Mouse (Mus musculus) inflammation-experienced regulatory T-cells, adult 16 weeks (primary cell): Measurements from ENCODE around the gene Ankrd49. TPM values are rescaled to one million over a fixed set of nuclear protein-coding genes. Genes with fewer than 3 reads are reported as not detected.

Experiments
- polyA plus RNA-seq: library from polyadenylated mRNA; unstranded; fragments of 100-300 nt; shearing (Covaris generic); gene quantifications from one replicate; pipeline ENCODE4 v1.2.1, GENCODE M21; 2017

Ankrd49 gene
- polyA plus RNA-seq, result 27.5 TPM

DNA sequence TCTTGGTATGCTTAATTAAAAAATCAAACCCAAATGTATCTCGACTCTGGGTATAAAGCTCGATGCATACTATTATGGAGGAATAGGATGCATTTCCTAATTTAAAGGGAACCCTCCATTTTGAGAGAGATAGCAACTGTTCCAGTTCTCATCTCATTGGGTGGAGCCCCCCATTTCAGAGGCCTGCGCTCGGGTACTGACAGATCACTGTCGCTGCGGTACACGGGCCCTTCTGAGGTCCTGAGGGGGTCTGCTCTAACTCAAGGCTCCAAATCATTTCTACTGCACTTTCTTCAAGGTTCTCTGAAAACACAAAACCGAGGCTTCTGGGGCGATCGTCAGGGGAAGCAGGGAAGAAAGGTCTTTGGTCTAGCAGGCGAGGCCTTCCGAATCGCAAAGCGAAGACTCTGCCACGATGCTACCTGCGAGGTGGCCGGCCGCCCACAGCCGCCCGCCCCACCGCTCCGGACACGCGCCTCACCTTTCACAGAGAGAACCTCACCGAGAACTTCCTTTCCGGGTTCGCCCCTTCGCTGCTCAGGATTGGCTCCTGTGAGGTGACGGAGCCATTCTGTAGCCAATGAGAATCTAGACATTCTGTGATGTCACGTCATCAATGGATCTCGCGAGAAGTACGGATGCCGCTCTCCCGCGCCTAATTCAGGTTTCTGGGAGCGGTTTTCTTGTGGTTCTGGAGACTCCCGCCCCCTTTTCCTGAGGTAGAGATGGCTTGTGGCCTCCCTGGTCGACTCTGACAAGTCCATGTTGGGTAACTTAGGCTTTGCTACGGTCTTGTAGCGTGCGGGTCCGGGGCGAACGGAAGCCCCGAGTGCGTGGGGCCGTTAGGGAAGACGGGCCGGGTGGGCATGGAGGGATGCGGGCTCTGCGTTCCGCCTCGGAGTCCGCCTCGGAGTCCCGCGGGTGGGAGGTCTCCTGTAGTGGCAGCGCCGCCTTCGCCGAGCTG, at the start of gene Ankrd49, which contains the start of gene Mre11a:
Gene Ankrd49, minus strand, starts transcription at position 818 of the 964 bp plus-strand sequence.
Gene Mre11a, plus strand, starts transcription at position 616 of the 964 bp plus-strand sequence.

DNA sequence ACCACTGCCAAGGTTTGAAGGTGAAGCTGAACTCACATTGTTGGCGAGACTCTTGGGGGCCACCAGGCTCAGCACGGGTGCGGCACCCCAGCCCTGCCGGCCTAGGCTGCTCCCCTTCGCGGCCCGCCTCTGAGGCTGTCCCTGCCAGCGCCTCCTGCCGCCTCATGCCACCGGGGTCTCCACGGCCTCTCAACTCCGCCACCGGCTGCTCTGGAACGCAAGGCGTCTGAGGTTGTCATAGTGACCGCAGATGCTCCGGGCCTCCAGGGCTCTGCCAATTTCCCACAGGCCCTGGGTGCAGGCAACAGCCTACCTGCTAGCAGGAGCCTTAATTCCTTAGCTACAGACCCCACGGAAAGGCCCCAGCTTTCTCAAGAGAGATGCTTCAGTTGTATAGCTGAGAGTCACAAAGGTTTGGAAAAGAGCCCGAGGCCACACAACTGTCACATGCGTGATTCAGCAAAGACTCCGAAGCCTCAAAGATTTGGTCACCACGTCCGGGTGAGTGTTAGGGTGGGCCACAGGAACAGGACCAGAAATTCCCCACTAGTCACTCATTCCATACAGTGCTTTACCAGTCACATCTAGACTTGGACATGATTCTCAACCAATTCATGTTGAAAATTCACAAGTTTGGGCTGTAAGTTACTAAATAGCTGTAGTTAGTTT, 13.7 kb downstream of the Ankrd49 start, which contains the start of gene 1700012B09Rik:
Gene 1700012B09Rik, minus strand, starts transcription at position 228 of the 669 bp plus-strand sequence.

DNA sequence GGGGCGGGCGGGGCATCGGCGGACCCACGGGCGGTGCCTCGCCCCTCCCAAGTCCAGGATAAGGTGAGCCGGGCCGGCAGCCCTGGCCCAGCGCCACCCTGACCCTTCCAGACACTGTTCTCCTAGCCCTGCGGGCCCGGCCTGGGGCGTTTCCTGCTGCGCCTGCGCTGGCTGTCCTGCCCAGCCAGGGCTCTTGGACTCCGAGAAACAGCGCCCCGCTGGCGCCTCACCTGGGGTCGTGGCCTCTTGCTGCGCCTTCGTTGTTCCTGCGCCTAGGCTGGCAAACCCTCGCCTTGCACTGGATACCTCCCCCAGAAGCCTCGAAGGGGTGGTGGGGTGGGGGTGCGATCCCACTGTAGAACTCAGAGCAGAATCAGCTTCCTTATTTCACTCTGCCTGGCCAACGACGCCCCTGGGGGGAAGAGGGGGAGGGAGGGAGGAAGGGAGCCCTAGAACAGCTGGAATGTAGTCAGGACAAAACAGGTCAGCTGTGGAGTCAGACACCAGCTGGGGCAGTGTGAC, 32.6 kb downstream of the Ankrd49 start, which contains the start of gene Fut4:
Gene Fut4, minus strand, starts transcription at position 393 of the 522 bp plus-strand sequence.

DNA sequence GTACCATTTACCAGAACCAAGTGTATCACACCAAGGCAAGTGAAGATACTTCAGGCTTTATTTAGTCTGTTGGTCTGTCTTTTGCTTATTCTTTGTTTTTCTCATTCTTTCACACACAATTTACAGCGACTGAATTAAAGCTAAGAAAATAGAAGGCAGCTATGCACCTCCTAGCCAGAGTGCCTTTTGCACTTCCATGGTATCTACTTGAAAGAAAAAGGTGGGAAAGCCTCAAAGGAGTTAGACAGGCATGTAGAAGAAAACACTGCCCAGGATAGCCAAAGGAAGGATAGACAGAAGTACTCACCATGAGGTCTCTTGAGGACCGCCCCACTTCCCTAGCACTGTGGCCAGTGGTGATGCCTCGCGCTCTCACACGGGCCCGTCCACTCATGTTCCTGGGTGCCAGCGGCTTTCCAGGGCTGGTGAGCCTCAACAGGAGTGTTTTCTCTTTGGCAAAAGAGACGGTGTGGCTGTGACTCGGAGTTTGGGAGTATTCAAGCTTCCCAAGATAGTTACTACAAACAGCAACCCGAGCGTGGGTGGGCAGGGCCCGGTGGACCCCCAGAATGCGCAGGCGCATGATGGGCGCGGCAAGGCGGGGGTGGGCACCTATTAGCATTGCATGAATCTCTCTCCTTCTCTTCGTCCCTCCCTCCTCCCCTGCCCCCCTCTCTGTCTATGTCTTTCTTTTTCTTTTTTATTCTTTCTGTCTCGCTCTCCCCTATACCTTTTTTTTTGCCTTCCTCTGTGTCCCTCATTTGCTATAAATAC, 44.3 kb downstream of the Ankrd49 start, which contains the start of gene Piwil4:
Gene Piwil4, minus strand, starts transcription at position 583 of the 774 bp plus-strand sequence.

Other genes starting within 250 kb of the Ankrd49 start
- 0.15 TPM for gene Amotl1, start 139.8 kb downstream of the Ankrd49 start, polyA plus RNA-seq
- 0.13 TPM for gene Piwil4, start 44.1 kb downstream of the Ankrd49 start, polyA plus RNA-seq
- 0.33 TPM for gene Fut4, start 32.5 kb downstream of the Ankrd49 start, polyA plus RNA-seq
- gene 1700012B09Rik, start 13.8 kb downstream of the Ankrd49 start, polyA plus RNA-seq, result not detected
- 51.4 TPM for gene Mre11a, start 202 bp downstream of the Ankrd49 start, polyA plus RNA-seq
- gene Gpr83, start 75.4 kb upstream of the Ankrd49 start, polyA plus RNA-seq, result 136 TPM
- gene Izumo1r, start 119.1 kb upstream of the Ankrd49 start, polyA plus RNA-seq, result 1,226 TPM